Mouse (Mus musculus): ENCODE results near the gene Slc12a8.

Gene Slc12a8

DNA sequence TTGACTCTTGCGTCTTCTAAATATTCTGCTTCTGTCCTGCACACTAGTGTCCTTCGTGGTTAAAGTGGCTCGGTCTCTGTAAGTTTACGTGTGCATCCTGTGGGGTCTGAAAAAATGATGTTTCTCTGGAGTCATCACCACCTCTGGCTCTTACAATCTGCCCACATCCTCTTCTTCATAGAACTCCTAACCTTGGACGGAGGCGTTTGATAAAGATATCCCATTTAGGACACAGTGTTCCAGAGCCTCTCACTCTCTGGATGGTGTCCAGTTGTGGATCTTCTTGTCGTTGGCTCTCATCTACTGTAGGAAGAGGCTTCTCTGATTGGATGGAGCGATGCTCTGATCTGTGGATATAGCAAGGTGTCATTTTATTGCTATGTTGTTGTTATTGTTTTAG is 65.4 kb downstream of the Slc12a8 start:
- DNase-seq (ENCODE audit: low read depth, low spot score), result no peak

GRCm38 (mm10) chr16:33583333-33583732 is 66.2 kb downstream of the Slc12a8 start:
- DNase-seq (ENCODE audit: low read depth, low spot score), result no peak

- peak; percentile 49 for DNase-seq (ENCODE audit: low read depth, low spot score)
Observed at GRCm38 (mm10) chr16:33583881-33584454, 66.8 kb downstream of the Slc12a8 start.

DNA sequence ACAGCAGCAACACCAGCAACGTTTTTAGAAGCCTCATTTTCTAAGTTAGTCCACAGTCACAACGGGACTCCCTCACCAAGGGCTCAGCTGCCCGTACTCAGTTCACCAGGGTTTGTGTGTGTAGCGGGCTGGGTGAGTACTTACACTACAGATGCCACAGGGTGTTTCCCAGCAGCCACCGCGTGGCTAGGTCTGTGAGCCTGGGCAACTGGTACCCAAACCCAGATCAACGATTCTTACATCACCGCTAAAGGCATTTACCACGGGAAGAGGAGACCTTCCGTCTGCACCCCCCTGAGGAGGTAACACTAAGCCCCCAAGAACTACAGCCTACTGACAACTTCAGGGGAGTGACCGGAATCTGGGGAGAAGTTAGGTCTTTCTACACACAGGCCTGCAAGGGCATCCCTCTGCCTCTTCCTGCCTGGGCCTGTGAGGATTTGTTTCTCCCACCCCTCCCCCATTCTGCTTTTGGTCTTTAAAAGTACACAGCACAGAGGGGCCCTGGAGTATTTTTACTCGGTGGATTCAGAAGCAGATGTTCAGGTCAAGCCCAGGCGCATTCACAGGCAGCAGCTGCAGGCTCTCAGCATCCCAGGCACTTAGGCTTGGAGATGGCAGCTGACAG is 67.4 kb downstream of the Slc12a8 start:
- peak; percentile 68 for DNase-seq (ENCODE audit: low read depth, low spot score)

DNA sequence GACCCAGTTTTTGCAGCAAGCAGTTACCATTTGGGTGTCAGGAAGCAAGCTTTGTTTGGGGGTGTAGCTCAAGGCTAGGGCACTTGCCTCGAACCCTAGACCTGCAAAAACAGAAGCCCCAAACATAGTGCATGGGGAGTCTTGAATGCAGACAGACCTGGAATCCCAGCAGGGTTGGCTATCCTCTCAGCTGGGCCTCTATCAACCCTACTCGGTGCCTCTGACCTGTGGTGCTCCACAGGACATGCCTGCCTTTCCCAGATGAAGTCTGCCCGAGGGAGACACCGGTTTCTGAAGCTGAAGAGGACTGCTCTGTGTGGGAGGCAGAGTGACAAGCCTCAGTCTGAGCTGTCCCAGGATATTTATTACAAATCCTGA is 67.9 kb downstream of the Slc12a8 start:
- DNase-seq (ENCODE audit: low read depth, low spot score), result no peak

DNA sequence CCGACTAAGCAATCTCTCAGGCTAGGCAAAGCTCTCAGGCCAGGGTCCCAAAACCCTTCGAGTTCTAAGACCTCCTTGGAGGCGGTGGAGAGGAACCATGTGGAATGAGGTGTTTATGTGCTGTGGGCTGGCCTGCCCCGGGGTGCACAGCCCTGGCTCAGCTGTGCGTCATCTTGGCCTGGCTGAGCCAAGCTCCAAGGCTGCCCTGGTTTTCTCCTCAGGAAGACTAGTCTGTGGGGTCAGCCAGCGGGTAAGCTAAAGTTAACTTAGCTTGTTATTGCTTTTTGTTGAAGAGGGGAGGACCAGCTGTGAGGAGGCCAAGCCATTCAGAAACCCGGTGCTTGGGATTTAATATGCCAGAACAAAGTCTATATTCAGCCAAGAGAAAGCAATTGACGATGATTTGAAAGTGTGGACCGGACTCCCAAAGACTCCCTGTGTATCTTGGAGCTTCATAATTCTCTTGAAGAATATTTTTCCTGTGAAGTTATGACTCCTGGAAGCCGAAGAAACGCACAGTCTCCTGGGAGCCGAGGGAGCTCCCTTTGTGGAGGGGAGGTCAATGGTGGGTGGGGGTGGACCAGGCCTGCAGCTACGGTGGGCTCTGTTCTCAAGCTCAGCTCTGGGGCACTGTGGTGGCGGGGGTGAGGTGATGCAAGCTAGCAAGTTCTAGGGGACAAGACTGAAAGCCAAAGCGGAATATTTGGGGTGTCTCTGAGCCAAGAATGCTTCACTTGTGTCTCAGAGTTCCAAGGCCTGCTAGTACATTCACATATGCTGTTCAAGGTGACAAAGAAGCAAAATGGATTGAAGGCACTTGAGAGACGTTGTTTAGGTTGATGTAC is 70.4 kb downstream of the Slc12a8 start:
- DNase-seq (ENCODE audit: low read depth, low spot score), result no peak

GRCm38 (mm10) chr16:33588845-33589244 is 71.7 kb downstream of the Slc12a8 start:
- no peak for DNase-seq (ENCODE audit: low read depth, low spot score)

DNA sequence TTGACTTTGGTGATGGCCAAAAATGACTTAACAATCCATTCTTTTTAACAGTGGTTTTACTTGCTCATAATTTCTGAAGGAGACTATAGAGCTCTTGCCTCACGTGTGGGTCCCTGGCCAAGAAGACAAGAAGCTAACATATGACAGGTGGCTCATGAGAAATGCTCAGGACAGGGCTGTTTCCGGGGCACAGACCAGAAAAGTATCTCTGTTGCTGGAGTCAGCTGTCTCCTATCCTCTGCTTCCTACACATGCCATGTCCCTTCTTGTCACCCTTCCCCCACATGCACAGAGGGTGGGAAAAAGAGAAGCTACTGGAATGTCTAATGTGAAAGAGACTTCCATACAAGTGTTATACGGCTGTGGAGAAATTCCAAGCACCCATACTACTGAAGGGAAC is 73.3 kb downstream of the Slc12a8 start:
- no peak for DNase-seq (ENCODE audit: low read depth, low spot score)

- DNase-seq (ENCODE audit: low read depth, low spot score), result no peak
Observed at GRCm38 (mm10) chr16:33591390-33592067, 74.4 kb downstream of the Slc12a8 start.

DNA sequence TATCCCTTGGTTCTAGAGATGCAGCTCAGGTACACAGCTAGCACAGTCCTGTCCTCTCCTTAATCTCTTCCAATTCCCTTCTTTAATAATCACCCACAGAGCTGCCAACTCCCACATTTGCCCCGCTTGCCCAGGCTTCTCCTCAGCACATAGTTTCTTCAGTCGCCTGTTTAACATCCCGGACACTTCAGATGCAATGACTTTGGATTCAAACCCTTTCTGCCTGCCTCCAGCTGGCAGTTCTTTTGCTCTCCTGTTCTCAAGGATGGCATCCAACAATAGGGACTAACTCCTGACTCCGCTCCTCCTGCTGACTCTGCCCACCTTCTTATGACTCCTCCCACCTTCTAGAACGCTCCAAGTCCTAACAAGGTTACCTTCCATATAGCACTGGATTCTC is 75.2 kb downstream of the Slc12a8 start:
- no peak for DNase-seq (ENCODE audit: low read depth, low spot score)

GRCm38 (mm10) chr16:33593467-33593866 is 76.3 kb downstream of the Slc12a8 start:
- no peak for DNase-seq (ENCODE audit: low read depth, low spot score)

DNA sequence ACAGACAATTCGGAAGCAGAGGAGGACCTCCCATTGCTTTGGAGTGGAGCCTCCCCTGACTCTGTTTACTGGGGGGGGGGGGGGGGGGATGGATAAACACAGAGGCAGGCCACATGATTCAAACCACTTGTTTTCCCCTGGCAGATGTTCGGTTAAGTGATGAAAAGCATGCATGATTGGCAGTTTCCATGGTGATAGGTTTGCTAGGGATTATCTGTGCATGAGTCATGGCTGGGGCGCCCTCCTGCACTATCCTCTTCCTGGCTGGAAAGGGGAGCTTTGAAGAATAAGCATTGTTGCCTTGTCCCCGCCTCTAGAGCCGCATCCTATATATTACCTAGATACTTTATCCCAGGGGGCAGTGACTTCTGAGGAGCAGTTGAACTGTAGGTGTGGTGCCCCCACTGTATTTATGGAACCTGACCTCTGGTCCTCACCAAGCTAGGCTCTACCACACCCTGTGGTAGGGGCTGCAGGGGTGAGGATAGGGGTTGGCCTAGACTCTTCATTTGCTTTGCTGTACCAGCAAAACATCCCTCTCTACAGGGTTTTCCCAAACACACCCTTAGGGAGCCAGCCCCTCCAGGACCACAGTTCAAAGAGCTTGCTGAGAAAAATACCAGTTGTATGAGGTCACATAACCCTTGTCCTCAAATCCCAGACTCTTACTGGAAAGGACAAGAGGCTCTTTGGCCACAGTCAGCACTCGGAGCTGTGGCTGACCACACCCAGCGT is 77.1 kb downstream of the Slc12a8 start:
- no peak for DNase-seq (ENCODE audit: low read depth, low spot score)

DNA sequence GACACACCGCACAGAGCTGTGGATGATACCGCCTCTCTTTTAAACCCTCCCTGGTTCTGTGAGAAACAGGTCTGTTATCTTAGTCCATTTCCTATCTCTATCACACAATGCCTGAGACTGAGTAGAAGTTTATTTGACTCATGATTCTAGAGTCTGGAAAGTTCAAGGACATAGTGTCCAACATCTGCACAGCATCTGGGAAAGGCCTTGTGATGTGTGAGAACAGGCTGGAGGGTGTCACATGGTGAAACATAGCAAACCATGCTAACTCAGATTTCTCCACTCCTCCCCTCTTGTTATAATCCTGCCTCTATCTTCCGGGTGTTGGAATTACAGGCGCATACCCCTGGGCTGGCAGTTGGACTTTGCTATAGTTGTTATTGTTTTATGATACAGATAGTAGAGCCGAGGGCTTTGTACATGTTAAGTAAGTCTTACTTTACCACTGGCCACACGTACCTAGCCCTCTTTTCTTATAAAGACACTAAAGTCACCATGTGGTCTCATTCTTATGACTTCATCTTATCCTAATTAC is 78.2 kb downstream of the Slc12a8 start:
- DNase-seq (ENCODE audit: low read depth, low spot score), result no peak

- no peak for DNase-seq (ENCODE audit: low read depth, low spot score)
Observed at GRCm38 (mm10) chr16:33596213-33596612, 79.1 kb downstream of the Slc12a8 start.

DNA sequence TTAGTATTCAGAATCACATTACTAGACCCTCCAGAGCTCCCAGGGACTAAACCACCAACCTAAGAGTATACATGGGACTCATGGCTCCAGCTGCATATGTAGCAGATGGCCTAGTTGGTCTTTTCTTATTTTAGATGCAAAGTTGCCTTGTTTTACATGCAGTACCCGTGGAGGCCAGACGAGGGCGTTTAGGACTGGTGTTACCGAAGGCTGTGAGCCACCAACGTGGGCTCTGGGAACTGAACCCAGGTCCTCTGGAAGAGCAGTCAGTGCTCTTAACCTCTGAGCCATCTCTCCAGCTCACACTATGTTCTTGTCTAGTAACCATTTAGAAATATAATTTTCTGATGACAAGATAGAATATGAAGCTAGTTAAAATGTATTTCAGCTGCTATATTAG is 83.1 kb downstream of the Slc12a8 start:
- DNase-seq (ENCODE audit: low read depth, low spot score), result peak; percentile 59

GRCm38 (mm10) chr16:33601299-33601698 is 84.2 kb downstream of the Slc12a8 start:
- DNase-seq (ENCODE audit: low read depth, low spot score), result peak; percentile 20

- DNase-seq (ENCODE audit: low read depth, low spot score), result no peak
Observed at GRCm38 (mm10) chr16:33605647-33606596, 88.8 kb downstream of the Slc12a8 start.

GRCm38 (mm10) chr16:33606691-33607532 is 89.8 kb downstream of the Slc12a8 start:
- peak; percentile 85 for DNase-seq (ENCODE audit: low read depth, low spot score)

GRCm38 (mm10) chr16:33609554-33609953 is 92.4 kb downstream of the Slc12a8 start:
- DNase-seq (ENCODE audit: low read depth, low spot score), result no peak

All from CD4-positive helper T cell, adult 2 months (primary cell).